Mouse (Mus musculus): ENCODE results near the gene Ros1.

DNA sequence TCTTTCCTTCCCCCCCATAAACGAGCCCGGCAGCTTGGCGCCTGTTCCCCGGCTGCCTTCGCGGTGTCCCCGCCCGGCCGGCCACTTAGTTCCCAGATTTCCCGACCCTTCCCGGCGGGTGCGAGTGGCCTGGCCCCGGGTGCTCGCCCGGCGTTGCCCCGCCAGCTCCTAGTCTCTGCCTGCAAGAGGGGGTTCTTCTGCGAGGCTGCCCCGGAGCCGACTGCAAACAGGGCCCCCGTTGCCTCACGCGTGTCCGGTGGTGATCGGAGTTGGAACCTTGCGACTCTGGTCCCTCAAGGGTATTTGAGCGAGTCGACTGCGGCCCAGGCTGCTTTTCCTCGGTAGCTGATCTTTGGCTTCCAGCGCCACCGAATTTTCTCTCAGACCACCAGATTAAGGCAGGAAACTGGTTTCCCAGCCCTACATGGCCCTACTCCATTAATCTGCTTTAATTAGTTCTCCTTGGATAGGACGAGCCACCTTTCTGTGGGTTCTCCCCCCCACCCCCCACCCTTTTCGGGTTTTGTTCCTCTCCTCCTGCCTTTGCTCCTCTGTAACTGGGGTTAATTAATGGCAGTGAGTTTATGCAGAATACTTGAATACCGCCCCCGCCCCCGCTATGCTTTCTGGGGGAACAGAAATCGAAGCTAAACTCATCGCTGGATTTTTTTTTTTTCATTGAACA lies 39.1 kb upstream of the Ros1 start:
- no peak for TF ChIP-seq MAX (IDR thresholded peaks at IDR 0.05)
- TF ChIP-seq CTCF (IDR thresholded peaks at IDR 0.05; ENCODE audit: control insufficient read depth, insufficient read depth, insufficient read length): no peak
- TF ChIP-seq MYOG (IDR thresholded peaks at IDR 0.05; ENCODE audit: control insufficient read depth, extremely low read depth, insufficient read length): no peak
- TF ChIP-seq CEBPB (IDR thresholded peaks at IDR 0.05; ENCODE audit: low read depth): no peak
